Mouse (Mus musculus) forebrain, embryonic 11.5 days (tissue): ENCODE data around the gene Zfp870. TPM values are rescaled to one million over a fixed set of nuclear protein-coding genes. Genes with fewer than 3 reads are reported as not detected.

ENCODE experiments used
- ATAC-seq: fragments of 200-750 bp; cut with Nextera tagmentation; replicated peaks from 2 replicates; pipeline ENCODE4 v1.8.0; 2017; ENCODE audit warnings: moderate TSS enrichment; ENCODE audit not compliant: low FRiP score
- DNase-seq: peaks from one replicate; pipeline ENCODE4 v3.0.0-alpha.2; 2017; ENCODE audit warnings: low spot score
- H3K27ac ChIP-seq: fragments of 300-500 bp; sonication (generic); 2 replicates; pipeline ENCODE4 v1.5.1; 2014; ENCODE audit warnings: low read depth, low read length
- H3K27me3 ChIP-seq: fragments of 300-500 bp; sonication (generic); 2 replicates; pipeline ENCODE4 v1.6.1; 2014; ENCODE audit warnings: mild to moderate bottlenecking, low read length, mixed read lengths; ENCODE audit not compliant: control insufficient read depth, insufficient read depth
- H3K36me3 ChIP-seq: fragments of 300-500 bp; sonication (generic); 2 replicates; pipeline ENCODE4 v1.6.1; 2014; ENCODE audit warnings: mild to moderate bottlenecking, low read length, moderate library complexity, mixed read lengths; ENCODE audit not compliant: control insufficient read depth, insufficient read depth
- H3K4me1 ChIP-seq: fragments of 300-500 bp; sonication (generic); replicated peaks from 2 replicates; pipeline ENCODE4 v1.6.1; 2014; ENCODE audit warnings: low read length, mixed read lengths; ENCODE audit not compliant: control insufficient read depth, insufficient read depth
- H3K4me2 ChIP-seq: fragments of 300-500 bp; sonication (generic); 2 replicates; pipeline ENCODE4 v1.6.1; 2014; ENCODE audit warnings: low read depth, mild to moderate bottlenecking, low read length, moderate library complexity, mixed read lengths; ENCODE audit not compliant: severe bottlenecking
- H3K4me3 ChIP-seq: fragments of 300-500 bp; sonication (generic); 2 replicates; pipeline ENCODE4 v1.5.1; 2014; ENCODE audit warnings: low read depth, low read length
- H3K9ac ChIP-seq: fragments of 300-500 bp; sonication (generic); 2 replicates; pipeline ENCODE4 v1.6.1; 2014; ENCODE audit warnings: low read length
- H3K9me3 ChIP-seq: fragments of 300-500 bp; sonication (generic); 2 replicates; pipeline ENCODE4 v1.6.1; 2016; ENCODE audit warnings: low read length, mixed read lengths; ENCODE audit not compliant: control insufficient read depth
- WGBS: fragments of 180-500 bp; shearing (Covaris S2); extraction: QIAGEN DNeasy Blood & Tissue Kit; methylation state at CpG from one replicate; pipeline ENCODE4 v1.1.7; 2014; 5-methylcytosine and 5-hydroxymethylcytosine counted together
- polyA plus RNA-seq: library from polyadenylated mRNA; unstranded; fragments of >200 nt; fragmentation: Nextera tagmentation; extraction: Ambion mirVana; gene quantifications from 2 replicates; pipeline ENCODE4 v1.2.1, GENCODE M21; 2014

Zfp870 gene
- 9.0 and 10.1 TPM in 2 replicates for polyA plus RNA-seq

DNA sequence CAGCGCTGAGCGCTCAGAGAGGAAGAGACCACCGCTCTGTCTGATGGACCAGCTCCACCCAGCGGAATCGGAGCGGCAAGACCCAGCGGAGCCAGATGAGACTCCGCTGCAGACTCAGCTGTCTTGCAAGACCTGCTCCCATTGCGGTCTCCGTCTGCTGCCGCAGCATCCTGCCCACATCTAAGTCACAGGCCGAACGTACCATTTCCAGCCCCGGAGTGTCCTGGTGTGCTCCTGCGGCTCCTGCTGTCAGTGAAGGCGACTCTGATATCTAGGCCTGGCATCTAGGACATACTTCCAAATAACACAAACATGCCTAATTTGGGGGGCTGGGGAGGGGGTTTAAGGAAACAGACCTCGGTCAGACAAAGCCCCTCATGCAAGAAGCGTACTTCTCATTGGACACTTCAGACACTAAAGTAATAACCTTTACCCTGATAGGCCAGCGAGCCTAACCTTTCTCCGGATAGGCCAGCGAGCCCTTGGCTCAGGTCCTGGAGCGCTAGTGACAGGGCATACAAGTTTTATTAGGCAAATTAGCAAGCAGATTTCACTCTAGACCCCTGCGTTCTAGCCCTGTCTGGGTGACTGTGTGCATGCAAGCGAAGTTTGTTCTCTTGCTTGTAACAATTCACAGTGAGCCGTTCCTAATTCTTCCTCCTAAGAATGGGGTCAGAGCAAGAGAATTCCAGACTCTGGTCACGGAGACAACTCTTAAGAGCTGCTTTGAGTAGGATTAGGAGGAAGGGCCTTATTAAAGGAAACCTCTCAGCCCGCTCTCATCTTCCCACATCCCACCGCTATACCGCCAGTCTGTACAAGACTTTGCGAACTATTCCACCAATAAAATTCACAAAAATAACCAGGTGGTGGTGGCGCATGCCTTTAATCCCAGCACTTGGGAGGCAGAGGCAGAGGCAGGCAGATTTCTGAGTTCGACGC, at the start of gene Zfp870:
TSS of gene Zfp870 (minus strand) at position 404 of the 942 bp plus-strand sequence.
- ATAC-seq, result peak; percentile 99
- Histone ChIP-seq H3K9ac (peak within 1 kb of the TSS; percentile 78), H3K9me3 (no peaks in the 10 kb centered on the region), H3K36me3 (no peaks in the 10 kb centered on the region), H3K27me3 (no peaks in the 10 kb centered on the region), H3K4me1 (peaks cover 6% of the 10 kb centered on the region; the same call in 1 of the 2 replicates), H3K27ac (peak within 1 kb of the TSS; percentile 19), H3K4me2 (peak within 1 kb of the TSS; percentile 72), H3K4me3 (peak within 1 kb of the TSS; percentile 76)
- WGBS, result 10% methylated on average over 33 of the region's 33 CpGs
- peak; percentile 87 for DNase-seq

DNA sequence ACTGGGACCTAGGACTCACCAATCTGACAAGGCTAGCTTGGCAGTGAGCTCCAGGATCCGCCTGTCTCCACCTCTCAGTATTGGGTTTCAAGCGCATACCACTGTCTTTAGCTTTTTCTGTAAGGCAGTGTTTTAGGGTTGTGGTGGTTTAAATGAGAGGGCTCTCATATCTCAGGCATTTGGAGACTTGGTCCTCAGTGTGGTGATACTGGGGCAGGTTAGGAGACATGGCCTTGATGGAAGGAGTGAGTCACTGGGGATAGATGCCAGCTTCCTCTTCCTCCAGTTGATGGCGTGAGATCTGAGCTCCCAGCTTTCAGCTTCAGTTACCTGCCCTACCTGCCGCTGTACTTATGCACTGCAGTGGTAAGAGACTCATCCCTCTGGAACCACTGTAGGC, 48.4 kb upstream of the Zfp870 start:
- H3K4me1 ChIP-seq, result no peaks in the 10 kb centered on the region
- ATAC-seq (no peak), DNase-seq (no peak)
- H3K9ac ChIP-seq, result no peak overlapping the region
- H3K4me2 ChIP-seq, result no peak overlapping the region
- H3K27ac ChIP-seq, result no peak overlapping the region
- no peaks in the 10 kb centered on the region for H3K9me3 ChIP-seq
- no peak overlapping the region for H3K4me3 ChIP-seq
- no peaks in the 10 kb centered on the region for H3K36me3 ChIP-seq
- H3K27me3 ChIP-seq, result no peaks in the 10 kb centered on the region
- 86% methylated on average over 4 of the region's 4 CpGs for WGBS

DNA sequence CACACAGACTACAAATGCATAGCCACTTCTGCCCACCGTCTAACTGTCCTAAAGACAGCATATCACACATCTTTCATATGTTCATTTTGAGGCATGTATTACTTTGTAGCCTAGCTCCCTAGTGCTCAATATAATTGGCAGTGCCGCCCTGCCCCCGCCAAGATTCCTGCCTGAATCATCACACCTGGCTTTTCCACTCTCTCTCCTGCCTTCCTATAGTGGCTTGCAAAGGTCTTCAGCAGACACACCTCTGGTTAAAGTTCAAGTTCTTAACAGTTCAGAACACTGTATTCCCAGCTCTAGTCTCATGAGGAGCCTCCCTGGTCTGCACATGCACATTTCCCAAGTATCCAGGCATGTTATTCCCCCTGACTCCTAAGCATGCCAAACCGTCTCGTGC, 36.4 kb upstream of the Zfp870 start:
- no peak overlapping the region for H3K9ac ChIP-seq
- ATAC-seq (no peak), DNase-seq (no peak)
- no peak overlapping the region for H3K27ac ChIP-seq
- H3K4me3 ChIP-seq, result no peak overlapping the region
- H3K27me3 ChIP-seq, result no peaks in the 10 kb centered on the region
- no peaks in the 10 kb centered on the region for H3K9me3 ChIP-seq
- H3K4me1 ChIP-seq, result no peaks in the 10 kb centered on the region
- no peaks in the 10 kb centered on the region for H3K36me3 ChIP-seq
- H3K4me2 ChIP-seq, result no peak overlapping the region
- 80% methylated on average over 5 of the region's 5 CpGs for WGBS

DNA sequence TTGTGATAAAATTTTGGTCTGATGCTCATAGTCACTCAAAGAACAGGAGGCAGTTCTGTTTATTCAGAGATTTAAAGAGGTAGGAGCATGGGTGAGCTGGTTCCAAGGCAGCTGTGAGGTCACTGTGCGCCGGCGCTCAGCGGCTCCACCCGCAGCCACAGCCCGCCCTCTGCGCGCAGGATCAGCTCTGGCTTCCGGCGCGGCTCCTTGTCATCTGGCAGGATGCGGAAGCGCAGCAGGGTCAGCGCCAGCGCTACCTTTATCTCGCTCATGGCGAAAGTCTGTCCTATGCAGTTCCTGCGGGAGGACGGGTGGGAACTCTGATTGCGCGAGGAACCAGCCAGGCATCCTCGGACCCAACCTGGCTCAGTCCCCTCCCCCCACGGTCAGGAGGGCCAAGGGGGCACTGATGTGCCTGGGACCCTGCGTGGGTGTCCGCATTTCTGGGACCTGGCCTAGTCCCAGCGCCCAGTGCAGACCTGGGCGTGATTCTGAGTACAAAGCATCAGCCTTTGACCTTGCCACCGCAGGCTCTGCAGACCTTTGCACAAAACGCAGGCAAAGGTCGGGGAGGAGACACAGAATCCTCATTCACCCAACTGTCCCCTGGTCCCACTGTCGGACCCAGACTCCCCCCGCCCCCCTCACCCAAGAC, 33.3 kb upstream of the Zfp870 start:
- Histone ChIP-seq H3K36me3 (no peaks in the 10 kb centered on the region), H3K27me3 (no peaks in the 10 kb centered on the region), H3K9me3 (peaks cover 4% of the 10 kb centered on the region; the same call in 1 of the 2 replicates), H3K9ac (peak overlapping the region; percentile 74), H3K27ac (no peak overlapping the region), H3K4me1 (no peaks in the 10 kb centered on the region), H3K4me3 (peak overlapping the region; percentile 41), H3K4me2 (peak overlapping the region; percentile 73)
- DNase-seq (peak; percentile 86), ATAC-seq (peak; percentile 90)
- WGBS, result 16% methylated on average over 32 of the region's 32 CpGs

DNA sequence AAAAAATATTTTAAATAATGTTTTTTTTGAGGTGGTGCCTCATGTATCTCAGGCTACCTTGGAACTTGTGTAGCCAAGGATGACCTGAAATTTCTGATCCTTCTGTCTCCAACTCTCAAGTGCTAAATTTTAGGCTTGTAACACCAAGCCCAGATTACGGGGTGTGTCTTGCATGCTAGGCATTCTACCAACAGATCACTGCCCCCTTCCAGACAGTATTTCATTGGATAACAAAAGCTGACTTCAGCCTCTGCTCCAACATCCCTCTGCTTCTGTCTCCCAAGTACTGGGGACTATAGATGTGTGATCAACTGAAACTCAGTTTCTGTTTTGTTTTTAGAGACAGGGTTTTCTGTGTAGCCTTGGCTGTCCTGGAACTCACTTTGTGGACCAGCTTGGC, 32.2 kb upstream of the Zfp870 start:
- H3K27me3 ChIP-seq, result no peaks in the 10 kb centered on the region
- ATAC-seq (no peak), DNase-seq (no peak)
- H3K27ac ChIP-seq, result no peak overlapping the region
- H3K4me3 ChIP-seq, result no peak overlapping the region
- no peak overlapping the region for H3K4me2 ChIP-seq
- WGBS, result 98% methylated on average over 1 of the region's 1 CpGs
- H3K9ac ChIP-seq, result no peak overlapping the region
- no peaks in the 10 kb centered on the region for H3K4me1 ChIP-seq
- H3K9me3 ChIP-seq, result peaks cover 4% of the 10 kb centered on the region; the same call in 1 of the 2 replicates
- H3K36me3 ChIP-seq, result no peaks in the 10 kb centered on the region

DNA sequence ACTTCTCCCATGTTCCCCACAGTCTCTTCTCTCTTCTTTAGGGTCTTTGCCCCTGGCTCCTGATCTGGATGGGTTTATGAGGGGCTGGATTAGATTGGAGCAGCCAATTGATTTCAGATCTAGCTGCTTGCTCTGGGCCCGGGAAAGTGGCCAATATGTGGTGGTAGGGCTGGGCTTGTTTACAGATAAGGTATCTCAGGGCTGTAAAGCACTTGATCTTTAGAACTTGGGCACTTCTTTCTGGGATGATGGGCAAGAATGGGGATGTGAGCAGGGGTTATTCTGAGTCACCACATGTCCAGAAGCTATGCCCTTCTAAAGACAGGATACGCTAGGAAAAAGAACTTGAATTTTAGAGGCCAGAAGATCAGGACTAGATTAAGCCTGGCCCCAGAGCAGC, 27.7 kb upstream of the Zfp870 start:
- Histone ChIP-seq H3K4me1 (no peaks in the 10 kb centered on the region), H3K9me3 (peaks cover 4% of the 10 kb centered on the region; the same call in 1 of the 2 replicates), H3K27me3 (no peaks in the 10 kb centered on the region), H3K4me2 (no peak overlapping the region), H3K27ac (no peak overlapping the region), H3K36me3 (no peaks in the 10 kb centered on the region), H3K9ac (no peak overlapping the region), H3K4me3 (no peak overlapping the region)
- ATAC-seq (no peak), DNase-seq (no peak)
- 87% methylated on average over 2 of the region's 2 CpGs for WGBS

DNA sequence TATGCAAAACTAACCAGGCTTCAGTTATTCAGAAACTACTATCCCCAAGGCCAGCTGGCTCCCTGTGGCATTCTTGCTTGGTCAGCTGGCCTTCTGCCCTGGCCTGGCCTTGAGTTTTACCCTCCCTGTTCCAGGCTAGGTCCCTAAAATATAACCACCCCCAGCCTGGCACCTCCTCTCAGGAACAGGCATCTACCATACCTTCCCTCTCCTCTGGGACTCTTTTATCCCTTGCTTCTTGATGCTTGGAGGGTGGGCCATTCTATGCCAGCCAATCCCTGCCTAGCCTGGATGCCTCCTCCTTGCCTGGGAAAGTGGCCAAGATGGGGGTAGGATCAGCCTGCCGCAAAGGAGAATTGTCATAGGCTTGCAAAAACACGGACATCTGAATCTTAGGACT, 25.7 kb upstream of the Zfp870 start, which contains the start of gene Cyp4f14:
TSS of gene Cyp4f14 (minus strand) at position 212 of the 400 bp plus-strand sequence.
- Histone ChIP-seq H3K36me3 (no peaks in the 10 kb centered on the region), H3K4me3 (no peak within 1 kb of the TSS), H3K27ac (no peak within 1 kb of the TSS), H3K9me3 (peaks cover 4% of the 10 kb centered on the region; the same call in 1 of the 2 replicates), H3K4me2 (no peak within 1 kb of the TSS), H3K4me1 (no peaks in the 10 kb centered on the region), H3K9ac (no peak within 1 kb of the TSS), H3K27me3 (no peaks in the 10 kb centered on the region)
- DNase-seq (no peak), ATAC-seq (no peak)
- 78% methylated on average over 2 of the region's 2 CpGs for WGBS

DNA sequence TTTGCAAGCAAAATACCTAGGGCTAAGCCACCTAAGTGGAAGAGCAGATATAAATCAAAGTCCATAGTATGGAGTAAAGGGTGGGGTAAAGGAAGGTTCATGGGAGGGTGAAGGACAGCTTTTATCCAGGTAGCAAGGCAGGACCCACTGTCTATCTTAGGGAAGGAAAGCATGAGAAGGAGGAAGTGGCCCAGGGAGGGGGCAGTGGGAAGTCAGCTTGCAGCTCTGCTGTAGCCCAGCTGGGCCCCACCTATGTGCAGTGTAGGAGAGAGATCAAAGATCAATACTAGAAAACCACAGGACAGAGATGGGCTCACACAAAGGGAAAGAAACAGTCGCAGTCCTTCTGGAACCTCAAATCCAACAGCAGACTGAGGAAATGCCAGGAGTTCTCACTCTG, 24.6 kb upstream of the Zfp870 start:
- Histone ChIP-seq H3K4me1 (no peaks in the 10 kb centered on the region), H3K36me3 (no peaks in the 10 kb centered on the region), H3K27me3 (no peaks in the 10 kb centered on the region), H3K9ac (no peak overlapping the region), H3K9me3 (peaks cover 4% of the 10 kb centered on the region; the same call in 1 of the 2 replicates), H3K4me3 (no peak overlapping the region), H3K27ac (no peak overlapping the region), H3K4me2 (no peak overlapping the region)
- DNase-seq (no peak), ATAC-seq (no peak)
- WGBS, result 83% methylated on average over 1 of the region's 1 CpGs
